17 mouse cellular contexts compared by ENCODE assay signal in the genomic region with DNA sequence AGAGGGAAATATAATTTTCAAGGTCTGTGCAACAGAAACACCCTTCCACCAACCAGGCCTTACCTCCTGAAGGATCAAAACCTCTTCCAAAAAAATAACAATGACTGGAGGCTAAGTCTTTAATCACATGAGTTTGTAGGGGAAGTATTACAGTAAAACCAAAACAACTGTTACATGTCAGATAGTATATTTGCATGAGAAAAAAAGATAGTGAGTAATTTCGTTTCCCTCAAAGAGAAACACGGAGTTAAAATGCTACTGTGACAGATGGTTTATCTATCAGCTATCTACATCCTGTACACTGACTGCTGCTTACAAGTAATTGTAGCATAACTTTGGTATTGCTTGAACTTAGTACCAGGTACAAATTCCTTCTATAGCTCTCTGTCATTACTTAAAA.
"Had no signal": no experiment of that assay in that cellular context is flagged by ENCODE, and none has a peak within 500 bp of the region (broad histone marks: within the 10 kb centered on the region; RNA-seq: fewer than 3 reads in every experiment).

No protein-coding gene starts in this region.

- H3K4me2 ChIP-seq: neural tube, embryonic 12.5 days; neural tube, embryonic 13.5 days; neural tube, embryonic 15.5 days; stomach, embryonic 15.5 days had no signal

- H3K9me3 ChIP-seq: neural tube, embryonic 12.5 days; neural tube, embryonic 13.5 days; neural tube, embryonic 15.5 days; stomach, embryonic 15.5 days had no signal

- H3K27ac ChIP-seq: neural tube, embryonic 12.5 days; neural tube, embryonic 13.5 days; neural tube, embryonic 15.5 days; stomach, embryonic 15.5 days; stomach, postnatal 0 days had no signal

- H3K27me3 ChIP-seq: neural tube, embryonic 12.5 days; neural tube, embryonic 13.5 days; neural tube, embryonic 15.5 days; stomach, embryonic 15.5 days had no signal

- H3K36me3 ChIP-seq: neural tube, embryonic 12.5 days; neural tube, embryonic 13.5 days; neural tube, embryonic 15.5 days; stomach, embryonic 15.5 days had no signal

- H3K4me1 ChIP-seq: neural tube, embryonic 12.5 days; stomach, embryonic 15.5 days had no signal

- DNase-seq: retina, postnatal 1 day; right cerebral cortex, adult 18-20 months; right cerebral cortex, postnatal 14 days; right cerebral cortex, postnatal 25 days; right cerebral cortex, postnatal 4 days; spleen, adult 18-20 months; thymus, adult 18-20 months; thymus, adult 2 months; thymus, postnatal 14 days; thymus, postnatal 25 days; thymus, postnatal 36 days; thymus, postnatal 4 days had no signal

- H3K4me3 ChIP-seq: neural tube, embryonic 12.5 days; neural tube, embryonic 13.5 days; neural tube, embryonic 15.5 days; stomach, embryonic 15.5 days had no signal

- H3K9ac ChIP-seq: neural tube, embryonic 12.5 days; neural tube, embryonic 13.5 days; neural tube, embryonic 15.5 days; stomach, embryonic 15.5 days had no signal
